Mouse (Mus musculus): ENCODE data around the gene Atp2a2.

DNA sequence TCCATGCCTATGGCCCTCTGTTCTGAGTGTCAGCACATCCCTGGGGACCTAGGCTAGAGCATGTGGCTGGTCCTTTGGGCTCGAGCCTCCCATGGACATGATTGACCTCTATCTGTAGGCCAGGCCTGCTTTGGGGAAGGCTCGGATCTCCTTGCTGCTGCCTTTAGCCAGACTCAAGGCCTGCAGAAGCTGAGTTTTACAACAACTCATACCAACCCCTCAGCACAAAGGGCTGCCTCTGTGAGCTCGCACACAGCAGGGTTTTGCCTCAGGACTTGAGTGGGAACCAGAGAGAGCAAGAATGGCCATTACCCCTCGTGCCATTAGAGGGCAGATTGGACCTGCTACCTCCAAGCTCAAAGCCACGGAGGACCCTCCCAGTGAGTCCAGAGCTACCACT is 53.2 kb downstream of the Atp2a2 start:
- TF ChIP-seq CTCF (IDR thresholded peaks at IDR 0.05; ENCODE audit: control insufficient read depth, insufficient read depth, insufficient replicate concordance, low read depth, low read length) (no peak), POLR2A (IDR thresholded peaks at IDR 0.05; ENCODE audit: control insufficient read depth, low read depth, low read length) (no peak)
